Mouse (Mus musculus) MEL (cell line): Measurements from ENCODE around the gene Igsf8. TPM values are rescaled to one million over a fixed set of nuclear protein-coding genes. Genes with fewer than 3 reads are reported as not detected.
A peak's percentile ranks its signal among the peaks of the same experiment; 100 is the strongest.

Experiments
- DNase-seq: peaks from one replicate; pipeline ENCODE4 v3.0.0; 2011; ENCODE audit warnings: low read depth, low spot score
- H3K27ac ChIP-seq: 2 replicates; pipeline ENCODE4 v1.5.1; 2012; ENCODE audit warnings: low read depth, mild to moderate bottlenecking, control low read depth, low read length, moderate library complexity; ENCODE audit not compliant: control insufficient read depth
- H3K27me3 ChIP-seq, 2 experiments: fragments of 150-350 bp in 1 of 2; sonication (generic) in 1 of 2; 2 replicates each; pipeline ENCODE4 v1.6.1; 2012; ENCODE audit warnings: low read length in 2 of 2, mild to moderate bottlenecking in 2 of 2, improper control_type of control experiment in 1 of 2, moderate library complexity in 1 of 2; ENCODE audit not compliant: insufficient read depth in 2 of 2, control insufficient read depth in 1 of 2
- H3K36me3 ChIP-seq, 2 experiments: 2 replicates each; pipeline ENCODE4 v1.6.1; 2012 to 2014; ENCODE audit warnings: low read length in 2 of 2, improper control_type of control experiment in 1 of 2, inconsistent platforms in 1 of 2, mild to moderate bottlenecking in 1 of 2; ENCODE audit not compliant: insufficient read depth in 2 of 2, control insufficient read depth in 1 of 2
- H3K4me1 ChIP-seq, 2 experiments: fragments of 150-350 bp in 1 of 2; sonication (generic) in 1 of 2; 2 replicates each; pipeline ENCODE4 v1.6.1; 2012; ENCODE audit warnings: low read length in 2 of 2, improper control_type of control experiment in 1 of 2, mild to moderate bottlenecking in 1 of 2; ENCODE audit not compliant: insufficient read depth in 2 of 2, control insufficient read depth in 1 of 2
- H3K4me3 ChIP-seq, 2 experiments: fragments of 150-350 bp in 1 of 2; sonication (generic) in 1 of 2; 2 replicates each; pipeline ENCODE4 v1.5.1; 2012; ENCODE audit warnings: low read depth in 2 of 2, low read length in 2 of 2, mild to moderate bottlenecking in 2 of 2, moderate library complexity in 2 of 2, control low read depth in 1 of 2, improper control_type of control experiment in 1 of 2; ENCODE audit not compliant: control insufficient read depth in 1 of 2, insufficient read depth in 1 of 2
- H3K79me2 ChIP-seq: 2 replicates; pipeline ENCODE4 v1.6.1; 2012; ENCODE audit warnings: mild to moderate bottlenecking, low read length, moderate library complexity; ENCODE audit not compliant: control insufficient read depth, poor library complexity, insufficient read depth
- H3K9ac ChIP-seq: 2 replicates; pipeline ENCODE4 v1.6.1; 2012; ENCODE audit warnings: low read depth, mild to moderate bottlenecking, control low read depth, low read length, moderate library complexity; ENCODE audit not compliant: control insufficient read depth, poor library complexity, severe bottlenecking
- H3K9me3 ChIP-seq: fragments of 150-350 bp; sonication (generic); replicated peaks from 2 replicates; pipeline ENCODE4 v1.6.1; 2012; ENCODE audit warnings: mild to moderate bottlenecking, low read length, improper control_type of control experiment, moderate library complexity; ENCODE audit not compliant: insufficient read depth
- CHD1 ChIP-seq: IDR thresholded peaks from 2 replicates; pipeline ENCODE4 v1.6.1; 2012; ENCODE audit warnings: low read depth, mild to moderate bottlenecking, inconsistent platforms, low read length, improper control_type of control experiment
- CTCF ChIP-seq, 3 experiments: IDR thresholded peaks in 2 of 3; conservative IDR thresholded peaks in 1 of 3; 2 replicates each; pipeline ENCODE4 v1.5.1; 2011 to 2012; ENCODE audit warnings: low read length in 3 of 3, low read depth in 2 of 3, mild to moderate bottlenecking in 2 of 3, improper control_type of control experiment in 1 of 3, inconsistent platforms in 1 of 3, mixed read lengths in 1 of 3, moderate library complexity in 1 of 3; ENCODE audit not compliant: control insufficient read depth in 1 of 3, insufficient read depth in 1 of 3, poor library complexity in 1 of 3, severe bottlenecking in 1 of 3
- E2F4 ChIP-seq: IDR thresholded peaks from 2 replicates; pipeline ENCODE4 v1.6.1; 2011; ENCODE audit warnings: low read depth, low read length, improper control_type of control experiment, borderline replicate concordance
- ELF1 ChIP-seq: IDR thresholded peaks from 2 replicates; pipeline ENCODE4 v1.6.1; 2014; ENCODE audit warnings: low read depth, mild to moderate bottlenecking, inconsistent platforms, low read length, improper control_type of control experiment, moderate library complexity
- EP300 ChIP-seq, 2 experiments: IDR thresholded peaks; 2 replicates each; pipeline ENCODE4 v1.6.1; 2011; ENCODE audit warnings: improper control_type of control experiment in 2 of 2, low read length in 2 of 2, low read depth in 1 of 2, mild to moderate bottlenecking in 1 of 2
- GABPA ChIP-seq: IDR thresholded peaks from 2 replicates; pipeline ENCODE4 v1.6.1; 2012; ENCODE audit warnings: low read depth, mild to moderate bottlenecking, inconsistent platforms, low read length, improper control_type of control experiment, moderate library complexity
- HCFC1 ChIP-seq: IDR thresholded peaks from 2 replicates; pipeline ENCODE4 v1.6.1; 2012; ENCODE audit warnings: low read depth, mild to moderate bottlenecking, inconsistent platforms, low read length, improper control_type of control experiment, moderate library complexity
- KAT2A ChIP-seq: conservative IDR thresholded peaks from 2 replicates; pipeline ENCODE4 v1.6.1; 2012; ENCODE audit warnings: low read depth, low read length, improper control_type of control experiment, inconsistent platforms
- MAFK ChIP-seq: IDR thresholded peaks from 2 replicates; pipeline ENCODE4 v1.6.1; 2011; ENCODE audit warnings: low read depth, mild to moderate bottlenecking, low read length, improper control_type of control experiment, borderline replicate concordance
- MAX ChIP-seq: IDR thresholded peaks from 2 replicates; pipeline ENCODE4 v1.6.1; 2011; ENCODE audit warnings: low read length, improper control_type of control experiment
- MAZ ChIP-seq: IDR thresholded peaks from 2 replicates; pipeline ENCODE4 v1.6.1; 2012; ENCODE audit warnings: low read depth, mild to moderate bottlenecking, inconsistent platforms, low read length, improper control_type of control experiment
- MYB ChIP-seq: IDR thresholded peaks from 2 replicates; pipeline ENCODE4 v1.6.1; 2011; ENCODE audit warnings: mild to moderate bottlenecking, low read depth, low read length, improper control_type of control experiment
- NELFE ChIP-seq: IDR thresholded peaks from 2 replicates; pipeline ENCODE4 v1.6.1; 2011; ENCODE audit warnings: low read depth, low read length, improper control_type of control experiment
- POLR2A ChIP-seq, 2 experiments: IDR thresholded peaks; 2 replicates each; pipeline ENCODE4 v1.6.1; 2011 to 2012; ENCODE audit warnings: low read length in 2 of 2, mild to moderate bottlenecking in 2 of 2, control low read depth in 1 of 2, improper control_type of control experiment in 1 of 2, low read depth in 1 of 2, moderate library complexity in 1 of 2; ENCODE audit not compliant: control insufficient read depth in 1 of 2, insufficient read depth in 1 of 2, poor library complexity in 1 of 2
- POLR2AphosphoS5 ChIP-seq: IDR thresholded peaks from 2 replicates; pipeline ENCODE4 v1.6.1; 2012; ENCODE audit warnings: low read depth, borderline replicate concordance, mild to moderate bottlenecking, inconsistent platforms, low read length, moderate library complexity, mixed read lengths
- RAD21 ChIP-seq: IDR thresholded peaks from 2 replicates; pipeline ENCODE4 v1.6.1; 2011; ENCODE audit warnings: mild to moderate bottlenecking, low read depth, low read length, improper control_type of control experiment
- RCOR1 ChIP-seq: IDR thresholded peaks from 2 replicates; pipeline ENCODE4 v1.6.1; 2012; ENCODE audit warnings: low read depth, mild to moderate bottlenecking, inconsistent platforms, low read length, improper control_type of control experiment
- SMC3 ChIP-seq: IDR thresholded peaks from 2 replicates; pipeline ENCODE4 v1.6.1; 2011; ENCODE audit warnings: low read depth, low read length, improper control_type of control experiment
- ZC3H11A ChIP-seq: IDR thresholded peaks from 2 replicates; pipeline ENCODE4 v1.6.1; 2012; ENCODE audit warnings: low read depth, mild to moderate bottlenecking, inconsistent platforms, low read length, improper control_type of control experiment
- ZKSCAN1 ChIP-seq: IDR thresholded peaks from 2 replicates; pipeline ENCODE4 v1.6.1; 2012; ENCODE audit warnings: low read depth, mild to moderate bottlenecking, inconsistent platforms, low read length, improper control_type of control experiment, moderate library complexity
- ZMIZ1 ChIP-seq: IDR thresholded peaks from 2 replicates; pipeline ENCODE4 v1.6.1; 2012; ENCODE audit warnings: low read depth, mild to moderate bottlenecking, inconsistent platforms, low read length, improper control_type of control experiment, moderate library complexity
- ZNF384 ChIP-seq: IDR thresholded peaks from 2 replicates; pipeline ENCODE4 v1.6.1; 2012; ENCODE audit warnings: low read depth, mild to moderate bottlenecking, inconsistent platforms, low read length, improper control_type of control experiment
- polyA plus RNA-seq, 2 experiments: library from polyadenylated mRNA; stranded (reverse) in 1 of 2; unstranded in 1 of 2; fragments of >175 nt in 1 of 2; fragments of >200 nt in 1 of 2; gene quantifications; 2 replicates each; pipeline versions ENCODE4 v1.2.1 to v1.2.4; 2012; ENCODE audit warnings: low replicate concordance in 2 of 2, low read depth in 1 of 2; ENCODE audit not compliant: insufficient read length in 2 of 2, insufficient read depth in 1 of 2, missing spikeins in 1 of 2
- total RNA-seq: library from RNA; depleted of rRNA; stranded (reverse); fragments of 300-350 nt; gene quantifications from 2 replicates; pipeline ENCODE4 v1.2.3, GENCODE M21; 2012

Gene Igsf8
- total and polyA plus RNA-seq, 3 experiments, result 88.0 to 97.2 TPM; not detected in 1

GRCm38 (mm10) chr1:172247679-172248078 lies 13.8 kb upstream of the Igsf8 start:
- Histone ChIP-seq H3K4me1 (0 out of 4 replicates have a peak, but pooled peaks cover 0 to 3% of the 10 kb centered on the region in 2 experiments), H3K9me3 (no peaks in the 10 kb centered on the region), H3K27ac (no peak overlapping the region), H3K36me3 (no peaks in the 10 kb centered on the region), H3K27me3 (peaks cover 14 to 19% of the 10 kb centered on the region in 2 experiments), H3K79me2 (no peaks in the 10 kb centered on the region)
- TF ChIP-seq SMC3, result peak; percentile 57
- TF ChIP-seq EP300 (IDR thresholded peaks at IDR 0.05; ENCODE audit: low read depth in 1 of 2, low read length in 2 of 2), result no peak
- peak; percentile 26 to 54 (median 50); a peak in 5 of 6 replicates for TF ChIP-seq CTCF (IDR thresholded peaks at IDR 0.05 in 2 of 3, conservative IDR thresholded peaks at IDR 0.05 in 1 of 3; ENCODE audit: control insufficient read depth in 1 of 3, insufficient read depth in 1 of 3, low read depth in 2 of 3, low read length in 3 of 3, poor library complexity in 1 of 3, severe bottlenecking in 1 of 3)
- TF ChIP-seq RAD21, result peak; percentile 43
- no peak for TF ChIP-seq GABPA
- no peak for TF ChIP-seq POLR2AphosphoS5
- TF ChIP-seq MAZ, result peak; percentile 63; the same call in 1 of the 2 replicates
- 0 out of 2 replicates have a peak, but pooled peaks have one; percentile 24 for TF ChIP-seq ZC3H11A
- TF ChIP-seq MAFK, result no peak
- no peak for TF ChIP-seq ZNF384
- no peak for TF ChIP-seq MAX
- TF ChIP-seq, all 39 proteins: peak for 5
- DNase-seq, result peak; percentile 18
- Histone ChIP-seq H3K9ac (no peak overlapping the region), H3K4me3 (no peak overlapping the region)

GRCm38 (mm10) chr1:172258314-172258713 lies 3.1 kb upstream of the Igsf8 start, which contains the start of gene Atp1a4:
TSS of gene Atp1a4 (minus strand) at chr1:172258414.
- Histone ChIP-seq H3K9ac (no peak within 1 kb of the TSS), H3K27me3 (peaks cover 4 to 8% of the 10 kb centered on the region in 2 experiments), H3K79me2 (no peaks in the 10 kb centered on the region), H3K4me3 (no peak within 1 kb of the TSS), H3K27ac (no peak within 1 kb of the TSS)
- no peak for DNase-seq
- TF ChIP-seq E2F4, result no peak
- no peak for TF ChIP-seq POLR2AphosphoS5
- TF ChIP-seq HCFC1, result no peak
- no peak for TF ChIP-seq NELFE
- no peak for TF ChIP-seq ZC3H11A
- no peak for TF ChIP-seq MYB
- no peak for TF ChIP-seq ZMIZ1
- no peak for TF ChIP-seq EP300 (IDR thresholded peaks at IDR 0.05; ENCODE audit: low read depth in 1 of 2, low read length in 2 of 2)
- TF ChIP-seq ELF1, result no peak
- TF ChIP-seq MAZ, result no peak
- TF ChIP-seq ZKSCAN1, result no peak
- TF ChIP-seq POLR2A (IDR thresholded peaks at IDR 0.05; ENCODE audit: control insufficient read depth in 1 of 2, insufficient read depth in 1 of 2, low read depth in 1 of 2, low read length in 2 of 2, poor library complexity in 1 of 2), result no peak
- no peak for TF ChIP-seq KAT2A
- no peak for TF ChIP-seq RCOR1
- TF ChIP-seq CHD1, result no peak
- TF ChIP-seq, all 39 proteins: peak for 0
- H3K9me3 ChIP-seq, result no peaks in the 10 kb centered on the region
- H3K4me1 ChIP-seq, result no peaks in the 10 kb centered on the region
- no peaks in the 10 kb centered on the region for H3K36me3 ChIP-seq
